ENCODE assay signal across 13 mouse cellular contexts in the genomic region with DNA sequence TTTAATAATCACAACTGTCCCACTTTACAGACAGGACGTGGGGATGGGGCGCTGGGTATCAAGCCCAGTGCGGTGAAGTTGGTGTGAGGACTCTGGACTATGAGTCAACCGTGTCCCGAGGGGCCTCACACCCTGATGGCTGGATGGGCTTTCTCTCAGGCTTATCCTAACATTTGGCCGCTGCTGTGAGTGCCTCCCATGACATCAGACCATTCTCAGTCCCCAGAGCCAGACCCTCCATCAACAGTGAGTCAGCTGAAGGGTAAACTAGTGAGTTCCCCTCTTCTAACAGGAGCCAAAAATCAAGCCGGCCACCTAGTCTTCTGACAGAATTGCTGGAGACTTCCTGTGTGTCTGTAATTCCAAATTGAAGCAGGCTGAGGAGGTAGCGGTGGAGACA.
DNase-seq lines count a peak whose midpoint lies in the region; ATAC-seq and TF ChIP-seq lines count a peak whose summit lies in the region.
"Had no signal": no experiment of that assay in that cellular context is flagged by ENCODE, and none has a peak within 500 bp of the region (broad histone marks: within the 10 kb centered on the region; RNA-seq: fewer than 3 reads in every experiment).

No protein-coding gene starts in this region.

- no peak overlapping the region for H3K4me3 ChIP-seq in heart, embryonic 12.5 days
- H3K4me3 ChIP-seq in intestine, postnatal 0 days (ENCODE audit: low read depth, low read length), result no peak overlapping the region
- H3K4me3 ChIP-seq: forebrain, embryonic 12.5 days; hindbrain, embryonic 15.5 days; layer of hippocampus, adult 2 months; liver, embryonic 13.5 days had no signal

- peak; percentile 38; the same call in 1 of the 2 replicates for ATAC-seq in heart, embryonic 12.5 days (ENCODE audit: insufficient number of reproducible peaks, low FRiP score)
- peak; percentile 87 for ATAC-seq in intestine, postnatal 0 days

- peak overlapping the region; percentile 39 for H3K27ac ChIP-seq in heart, embryonic 12.5 days (ENCODE audit: poor library complexity, severe bottlenecking)
- peak overlapping the region; percentile 67 for H3K27ac ChIP-seq in intestine, postnatal 0 days (ENCODE audit: low read depth, low read length)
- H3K27ac ChIP-seq: forebrain, embryonic 12.5 days; hindbrain, embryonic 15.5 days; layer of hippocampus, adult 2 months; liver, embryonic 13.5 days had no signal

- WGBS in heart, embryonic 12.5 days, result 47% methylated on average over 8 of the region's 8 CpGs
- 19% methylated on average over 8 of the region's 8 CpGs for WGBS in intestine, postnatal 0 days

- H3K36me3 ChIP-seq in heart, embryonic 12.5 days, result no peaks in the 10 kb centered on the region
- H3K36me3 ChIP-seq in intestine, postnatal 0 days (ENCODE audit: control insufficient read depth, insufficient read depth), result no peaks in the 10 kb centered on the region
- H3K36me3 ChIP-seq: forebrain, embryonic 12.5 days; hindbrain, embryonic 15.5 days; liver, embryonic 13.5 days had no signal

- peaks cover 5% of the 10 kb centered on the region; the same call in 1 of the 2 replicates for H3K4me1 ChIP-seq in heart, embryonic 12.5 days (replicated peaks)
- 0 out of 2 replicates have a peak, but pooled peaks cover 8% of the 10 kb centered on the region for H3K4me1 ChIP-seq in intestine, postnatal 0 days (replicated peaks; ENCODE audit: control insufficient read depth, insufficient read depth, low read length)
- H3K4me1 ChIP-seq: forebrain, embryonic 12.5 days; hindbrain, embryonic 15.5 days had no signal

- peak; percentile 73 for DNase-seq in MN1 (ENCODE audit: low spot score)
- DNase-seq in gastrocnemius, adult 18-20 months (ENCODE audit: low spot score), result peak; percentile 75
- no peak for DNase-seq in kidney, adult 11 months
- DNase-seq in kidney, postnatal 25 days, result no peak
- DNase-seq in yolk sac, embryonic 10.5 days (ENCODE audit: low spot score), result no peak
- DNase-seq in spleen, postnatal 14 days (ENCODE audit: low spot score in 2 of 2), result no peak
- DNase-seq: liver, embryonic 13.5 days; thymus, postnatal 4 days had no signal

- no peak for TF ChIP-seq CTCF in intestine, postnatal 0 days (IDR thresholded peaks at IDR 0.05; ENCODE audit: low read depth)

- no peak overlapping the region for H3K4me2 ChIP-seq in heart, embryonic 12.5 days
- H3K4me2 ChIP-seq in intestine, postnatal 0 days (replicated peaks; ENCODE audit: low read depth), result peak overlapping the region; percentile 28; the same call in 1 of the 2 replicates
- H3K4me2 ChIP-seq: forebrain, embryonic 12.5 days; hindbrain, embryonic 15.5 days; liver, embryonic 13.5 days had no signal

- no peak overlapping the region for H3K9ac ChIP-seq in heart, embryonic 12.5 days
- 0 out of 2 replicates have a peak overlapping the region, but pooled peaks have one; percentile 3 for H3K9ac ChIP-seq in intestine, postnatal 0 days (ENCODE audit: low read depth, low read length)
- H3K9ac ChIP-seq: forebrain, embryonic 12.5 days; hindbrain, embryonic 15.5 days; liver, embryonic 13.5 days had no signal

- no peaks in the 10 kb centered on the region for H3K9me3 ChIP-seq in heart, embryonic 12.5 days (replicated peaks)
- H3K9me3 ChIP-seq in intestine, postnatal 0 days (ENCODE audit: control insufficient read depth), result no peaks in the 10 kb centered on the region
- H3K9me3 ChIP-seq: forebrain, embryonic 12.5 days; hindbrain, embryonic 15.5 days; liver, embryonic 13.5 days had no signal

- H3K27me3 ChIP-seq in heart, embryonic 12.5 days (replicated peaks), result peaks cover 9% of the 10 kb centered on the region; the same call in 1 of the 2 replicates
- H3K27me3 ChIP-seq in intestine, postnatal 0 days (replicated peaks; ENCODE audit: control insufficient read depth, insufficient read depth, low read length), result no peaks in the 10 kb centered on the region
- H3K27me3 ChIP-seq: forebrain, embryonic 12.5 days; hindbrain, embryonic 15.5 days; liver, embryonic 13.5 days had no signal

Comparison
In these comparisons a context has a peak if more than half of its experiments do, and no peak if none do; other contexts are left out.
1. DNase-seq: peak in MN1 (single experiment) and gastrocnemius, adult 18-20 months (single experiment); none in kidney, adult 11 months (single experiment), kidney, postnatal 25 days (0 of 2), yolk sac, embryonic 10.5 days (single experiment) and spleen, postnatal 14 days (0 of 2).